Mouse (Mus musculus): ENCODE results near the gene Hspe1. TPM values are rescaled to one million over a fixed set of nuclear protein-coding genes. Genes with fewer than 3 reads are reported as not detected.

Gene Hspe1
- 326 TPM for polyA plus RNA-seq (2015; fragmentation: Illumina TruSeq; extraction: RNeasy Lipid Tissue Mini Kit (QIAGEN cat#74804); ENCODE audit: insufficient read depth, low replicate concordance)

DNA sequence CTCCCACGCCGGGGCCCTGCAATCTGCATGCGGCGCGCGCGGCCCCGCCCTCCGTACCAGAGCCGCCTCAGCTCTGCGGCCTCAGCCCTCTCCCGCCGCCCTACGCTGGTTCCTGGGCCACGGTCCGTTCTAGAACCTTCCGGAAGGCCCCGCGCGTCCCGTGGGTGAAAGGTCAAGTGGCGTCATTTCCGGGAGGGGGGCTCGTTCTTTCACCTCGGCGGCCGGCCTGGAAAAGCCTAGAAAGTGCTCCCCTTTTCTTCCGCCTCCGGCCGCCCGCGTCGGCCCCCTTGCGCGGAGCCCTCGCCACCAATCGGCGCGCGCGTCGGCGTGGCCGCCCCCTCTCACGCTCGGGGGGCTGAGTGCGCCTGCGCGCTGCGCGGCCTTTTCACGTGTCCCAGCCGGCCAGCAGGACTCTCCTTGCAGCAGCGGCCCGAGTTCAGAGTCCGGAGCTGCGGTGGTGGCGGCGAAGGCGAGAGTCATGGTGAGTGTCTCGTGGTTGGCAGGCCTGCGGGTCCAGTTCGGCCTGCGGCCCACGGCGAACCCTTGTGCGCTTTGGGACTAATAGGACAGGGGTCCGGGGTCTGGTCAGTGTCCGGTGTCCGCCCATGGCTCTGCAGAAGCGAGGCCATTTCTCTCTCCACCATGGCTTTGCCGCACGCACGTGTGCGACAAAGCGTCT, at the start of gene Hspe1, which contains the start of gene Hspd1:
Gene Hspe1, plus strand, starts transcription at position 201 of the 679 bp plus-strand sequence.
Gene Hspd1, minus strand, starts transcription at position 312 of the 679 bp plus-strand sequence.

DNA sequence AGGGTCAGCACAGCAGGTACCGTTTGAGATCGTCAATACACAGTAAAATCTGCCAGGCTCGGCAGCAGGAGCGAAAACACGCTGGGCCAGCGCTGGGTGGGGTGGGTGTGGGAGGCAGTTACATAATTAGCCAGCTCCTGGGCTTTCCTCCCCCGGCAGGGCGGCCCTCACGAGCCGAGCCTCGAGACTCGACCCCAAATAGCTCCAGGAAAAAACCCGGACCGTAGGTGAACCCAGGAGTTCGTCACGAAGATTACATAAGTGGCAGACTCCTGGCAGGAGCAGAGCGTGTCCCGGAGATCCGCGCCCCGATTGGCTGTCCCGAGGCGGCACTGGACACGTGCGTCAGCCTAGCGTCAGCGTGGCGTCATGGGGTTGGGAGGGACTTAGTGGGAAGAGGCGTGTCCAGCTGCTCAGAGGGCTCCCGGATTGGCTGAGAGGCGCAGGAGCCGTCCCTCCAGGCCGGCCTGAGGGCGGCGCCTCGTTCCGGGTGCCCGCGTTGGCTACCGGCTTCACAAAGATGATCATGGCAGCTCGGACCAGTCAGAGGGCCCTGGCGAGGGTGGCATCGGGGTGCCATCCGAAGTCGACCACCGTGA, 35.5 kb upstream of the Hspe1 start, which contains the start of gene Coq10b:
Gene Coq10b, plus strand, starts transcription at position 416 of the 599 bp plus-strand sequence.

DNA sequence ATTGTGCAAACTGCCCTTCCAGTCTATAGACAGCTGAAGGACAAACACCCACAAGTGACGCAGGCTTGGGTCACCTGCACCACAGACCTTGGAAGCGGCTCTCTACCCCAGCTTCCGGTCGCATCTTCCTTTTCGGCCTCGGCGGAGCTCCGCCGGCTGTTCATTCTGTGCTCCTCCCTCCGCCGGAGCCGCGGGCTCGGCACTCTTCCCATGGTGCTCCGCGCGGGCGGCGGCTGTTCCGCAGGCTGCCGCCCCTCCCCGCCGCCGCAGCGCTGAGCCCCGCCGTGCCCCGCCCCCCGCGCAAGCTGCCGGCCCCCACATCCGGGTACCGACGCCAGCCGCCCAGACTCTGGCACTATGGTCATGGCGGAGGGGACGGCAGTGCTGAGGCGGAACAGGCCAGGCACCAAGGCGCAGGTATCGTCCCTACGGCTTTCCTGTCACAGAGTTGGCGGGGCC, 43.0 kb downstream of the Hspe1 start, which contains the start of gene Mob4:
Gene Mob4, plus strand, starts transcription at position 289 of the 459 bp plus-strand sequence.

Other genes starting within 250 kb of the Hspe1 start
- gene Ankrd44, start 161.7 kb upstream of the Hspe1 start, polyA plus RNA-seq (2015; fragmentation: Illumina TruSeq; extraction: RNeasy Lipid Tissue Mini Kit (QIAGEN cat#74804); ENCODE audit: insufficient read depth, low replicate concordance): 224 TPM
- gene Sf3b1, start 60.7 kb upstream of the Hspe1 start, polyA plus RNA-seq (2015; fragmentation: Illumina TruSeq; extraction: RNeasy Lipid Tissue Mini Kit (QIAGEN cat#74804); ENCODE audit: insufficient read depth, low replicate concordance): 631 TPM
- 28.9 TPM for gene Coq10b, start 35.4 kb upstream of the Hspe1 start, polyA plus RNA-seq (2015; fragmentation: Illumina TruSeq; extraction: RNeasy Lipid Tissue Mini Kit (QIAGEN cat#74804); ENCODE audit: insufficient read depth, low replicate concordance)
- gene Hspd1, start 111 bp downstream of the Hspe1 start, polyA plus RNA-seq (2015; fragmentation: Illumina TruSeq; extraction: RNeasy Lipid Tissue Mini Kit (QIAGEN cat#74804); ENCODE audit: insufficient read depth, low replicate concordance): 236 TPM
- gene Mob4, start 43.1 kb downstream of the Hspe1 start, polyA plus RNA-seq (2015; fragmentation: Illumina TruSeq; extraction: RNeasy Lipid Tissue Mini Kit (QIAGEN cat#74804); ENCODE audit: insufficient read depth, low replicate concordance): 88.3 TPM
- gene Rftn2, start 138.7 kb downstream of the Hspe1 start, polyA plus RNA-seq (2015; fragmentation: Illumina TruSeq; extraction: RNeasy Lipid Tissue Mini Kit (QIAGEN cat#74804); ENCODE audit: insufficient read depth, low replicate concordance): 8.1 TPM
- 11.6 TPM for gene Mars2, start 149.0 kb downstream of the Hspe1 start, polyA plus RNA-seq (2015; fragmentation: Illumina TruSeq; extraction: RNeasy Lipid Tissue Mini Kit (QIAGEN cat#74804); ENCODE audit: insufficient read depth, low replicate concordance)